Mouse (Mus musculus) yolk sac, embryonic 10.5 days (tissue): Measurements from ENCODE around the gene Gm9918.
"Not testable (repeated sequence)": the region's sequence is repeated elsewhere in the genome, so short reads cannot be mapped to it uniquely, and the experiment has no call there.

Source experiments
- DNase-seq: peaks from one replicate; pipeline ENCODE4 v3.0.0-alpha.2; 2017; ENCODE audit warnings: low spot score

The Gm9918 gene

DNA sequence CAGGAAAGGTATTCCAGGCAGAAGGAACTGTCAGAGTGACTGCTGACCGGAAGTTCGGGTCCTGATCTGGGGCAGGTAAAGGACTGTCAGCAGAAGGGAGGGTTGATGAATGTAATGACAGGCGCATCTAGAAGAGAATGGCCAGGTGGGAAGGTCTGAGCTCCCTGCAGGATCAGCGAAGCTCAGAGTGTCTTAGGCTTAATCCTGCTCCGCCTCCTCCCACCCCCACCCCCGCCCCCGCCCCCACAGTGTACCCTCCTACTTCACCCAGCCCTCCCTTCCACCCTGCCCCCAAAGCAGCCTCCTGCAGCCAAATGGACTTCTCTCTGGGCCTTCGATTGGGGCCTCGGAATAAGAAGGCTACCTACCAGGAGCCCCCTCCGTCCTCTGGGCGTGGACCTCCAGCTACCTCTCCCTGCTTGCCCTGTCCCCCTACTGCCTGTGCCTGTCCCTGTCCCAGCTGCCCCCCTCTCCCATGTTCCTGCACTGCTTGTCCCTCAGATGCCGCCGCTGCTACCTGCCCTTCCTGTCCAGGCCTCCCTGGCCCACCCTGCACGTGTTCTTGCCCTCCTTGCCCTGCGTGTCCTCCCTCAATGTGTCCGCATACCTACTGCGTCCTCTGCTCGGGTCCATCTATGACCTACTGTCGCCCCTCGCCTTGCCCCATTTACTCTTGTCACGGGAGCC is at the start of gene Gm9918:
Gm9918 (plus strand) TSS at position 290 of the 687 bp plus-strand sequence.
- DNase-seq, result no peak

DNA sequence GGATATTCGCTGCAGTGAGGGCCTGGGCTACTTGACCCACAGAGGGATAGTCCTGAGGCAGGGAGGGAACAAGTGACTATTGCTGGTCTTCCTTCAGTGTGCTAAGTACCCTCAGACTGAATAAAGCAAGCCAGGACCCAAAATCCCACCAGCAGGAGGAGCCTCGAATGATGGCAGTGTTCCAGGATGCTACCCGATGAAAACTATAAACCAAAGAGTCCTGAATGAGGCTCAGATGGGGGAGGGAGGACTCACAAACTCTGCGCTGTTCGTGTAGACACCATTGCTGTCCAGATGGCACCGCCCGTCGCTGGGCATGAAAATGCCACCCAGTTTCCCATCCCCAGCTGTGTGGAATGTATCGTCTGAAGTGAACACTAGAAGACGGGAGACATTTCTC is 48.0 kb upstream of the Gm9918 start:
- DNase-seq, result no peak

DNA sequence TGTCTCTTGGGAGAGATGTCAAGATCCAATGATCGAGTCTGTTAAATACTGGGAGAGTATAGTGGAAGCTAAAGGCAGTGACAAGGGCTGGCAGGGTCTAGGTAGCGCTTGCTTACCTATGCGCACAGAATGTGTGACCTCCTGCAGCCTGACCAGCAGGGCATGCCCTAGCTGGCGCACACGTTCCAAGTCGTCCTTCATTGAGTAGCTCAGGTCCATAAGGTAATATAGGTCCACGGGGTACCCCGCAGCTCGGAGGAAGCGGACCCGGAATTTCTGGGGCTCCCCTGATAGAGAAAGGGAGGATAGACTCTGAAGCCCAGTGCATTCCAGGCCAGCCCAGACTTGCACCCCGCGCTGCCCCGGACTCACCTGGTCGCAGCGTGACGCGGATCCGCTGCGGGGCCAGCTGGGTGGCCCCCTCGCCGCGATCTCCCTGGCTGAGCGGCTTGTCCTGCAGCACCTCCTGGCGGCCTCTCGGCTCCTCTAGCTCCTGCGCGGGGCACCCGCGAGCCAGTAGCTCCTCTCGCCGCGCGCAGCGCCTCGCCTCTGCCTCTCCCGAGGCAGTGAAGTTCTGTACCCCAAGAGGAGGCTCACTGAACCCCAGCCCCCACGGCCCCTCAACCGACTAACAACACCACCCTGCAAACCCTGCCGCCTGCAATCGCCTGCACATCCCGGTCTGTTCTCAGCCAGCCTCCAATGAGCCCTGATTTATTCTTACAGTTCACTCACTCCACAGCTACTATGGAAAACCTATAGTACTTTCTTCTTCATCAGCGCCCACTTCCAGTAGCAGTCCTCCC is 46.0 kb upstream of the Gm9918 start:
- DNase-seq, result peak; percentile 62

DNA sequence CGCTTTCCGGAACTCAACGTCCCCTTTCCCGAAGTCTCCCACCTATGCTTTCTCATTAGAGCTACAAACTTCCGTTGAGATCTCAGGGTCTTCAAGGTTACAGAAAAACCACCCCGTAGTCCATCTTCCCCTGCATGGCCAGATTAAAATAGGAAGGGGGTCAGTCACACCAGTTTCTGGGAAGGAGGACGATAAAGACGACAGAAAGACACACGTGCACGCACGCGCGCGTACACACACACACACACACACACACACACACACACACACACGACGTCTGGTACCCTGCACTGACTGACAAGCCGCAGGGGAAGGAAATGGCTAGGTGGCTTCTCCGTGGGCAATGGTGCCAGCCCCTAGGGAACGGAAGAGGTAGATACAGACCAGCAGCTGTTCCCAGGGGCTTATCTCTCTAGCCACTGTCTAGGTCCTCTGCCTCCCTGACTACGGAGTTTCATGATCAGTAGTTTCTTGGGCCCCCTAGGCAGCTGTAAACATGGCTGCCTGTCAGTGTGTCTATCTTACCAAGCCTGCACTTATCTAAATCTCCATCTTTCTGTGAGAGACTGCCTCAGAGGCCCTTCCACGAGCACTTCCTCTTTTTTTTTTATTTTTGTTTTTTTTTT is 45.3 kb upstream of the Gm9918 start:
- no peak for DNase-seq

DNA sequence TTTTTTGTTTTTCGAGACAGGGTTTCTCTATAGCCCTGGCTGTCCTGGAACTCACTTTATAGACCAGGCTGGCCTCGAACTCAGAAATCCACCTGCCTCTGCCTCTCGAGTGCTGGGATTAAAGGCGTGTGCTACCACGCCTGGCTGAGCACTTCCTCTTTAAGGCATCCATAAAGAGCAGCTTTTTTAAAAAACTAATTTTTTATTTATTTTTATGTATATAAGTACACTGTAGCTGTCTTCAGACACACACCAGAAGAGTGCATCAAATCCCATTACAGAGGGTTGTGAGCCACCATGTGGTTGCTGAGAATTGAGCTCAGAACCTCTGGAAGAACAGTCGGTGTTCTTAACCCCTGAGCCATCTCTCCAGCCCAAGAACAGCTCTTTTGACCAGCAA is 44.7 kb upstream of the Gm9918 start:
- DNase-seq, result not testable (repeated sequence)

DNA sequence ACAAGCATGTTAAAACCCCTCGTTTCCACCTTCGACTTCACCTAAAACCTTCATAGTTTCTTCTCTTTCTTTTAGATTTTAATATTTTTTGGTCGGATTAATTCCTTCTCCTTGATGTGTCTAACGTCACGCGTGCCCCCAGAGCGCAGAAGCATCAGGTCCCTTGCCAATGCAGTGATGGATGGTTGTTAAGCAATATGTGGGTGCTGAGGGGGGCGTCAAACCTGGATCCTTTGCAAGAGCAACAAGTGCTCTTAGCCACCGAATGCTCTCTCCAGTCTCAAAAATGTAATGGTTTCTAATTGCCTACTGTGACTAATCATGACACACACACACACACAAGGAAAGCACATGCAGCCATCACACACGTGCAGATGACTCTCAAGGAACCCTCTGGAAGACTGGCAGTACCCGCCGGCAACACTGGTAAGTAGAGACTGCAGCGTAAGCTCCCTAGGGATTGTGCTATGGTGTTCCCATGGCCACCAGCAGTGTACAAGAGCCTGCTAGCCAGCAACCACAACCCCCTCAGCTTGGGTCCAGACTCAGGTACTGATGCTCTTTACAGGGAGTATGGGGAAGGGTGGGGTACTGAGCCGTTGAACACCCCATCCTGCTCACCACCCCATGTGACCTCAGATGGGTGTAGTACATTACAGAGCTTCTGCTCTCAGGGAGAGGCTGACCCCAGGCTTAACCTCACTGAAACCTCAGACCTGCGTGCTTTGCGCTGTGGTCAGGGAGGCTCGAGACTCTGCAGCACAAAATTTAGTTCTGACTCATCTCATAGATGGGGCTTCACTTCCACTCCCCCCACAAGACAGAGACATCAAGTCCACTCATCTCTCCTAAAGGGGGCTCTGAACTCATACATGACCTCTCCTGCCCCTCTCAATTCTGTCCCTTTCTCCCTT is 39.7 kb upstream of the Gm9918 start:
- no peak for DNase-seq

DNA sequence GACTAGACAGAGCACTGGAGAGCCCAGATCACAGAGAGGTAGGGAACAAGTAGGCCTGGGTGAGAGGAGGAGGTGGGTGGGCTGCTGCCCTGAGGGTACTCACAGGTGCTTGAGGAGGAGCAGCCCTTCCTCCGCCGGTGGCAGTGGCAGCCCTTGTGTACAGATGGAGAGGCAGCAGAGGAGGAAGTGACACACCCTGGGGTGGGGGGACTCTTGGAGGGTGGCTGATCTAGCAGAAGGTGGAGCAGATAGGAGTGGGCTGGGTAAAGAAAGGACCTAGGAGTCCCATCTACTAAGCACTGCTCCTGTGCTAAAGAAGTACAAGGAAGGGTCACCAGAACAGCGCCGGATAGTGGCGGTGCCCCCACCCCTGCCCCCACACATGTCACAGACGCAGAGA is 38.6 kb upstream of the Gm9918 start, which contains the start of gene Itgb7:
Itgb7 (minus strand) TSS at position 197 of the 400 bp plus-strand sequence.
- DNase-seq, result no peak

DNA sequence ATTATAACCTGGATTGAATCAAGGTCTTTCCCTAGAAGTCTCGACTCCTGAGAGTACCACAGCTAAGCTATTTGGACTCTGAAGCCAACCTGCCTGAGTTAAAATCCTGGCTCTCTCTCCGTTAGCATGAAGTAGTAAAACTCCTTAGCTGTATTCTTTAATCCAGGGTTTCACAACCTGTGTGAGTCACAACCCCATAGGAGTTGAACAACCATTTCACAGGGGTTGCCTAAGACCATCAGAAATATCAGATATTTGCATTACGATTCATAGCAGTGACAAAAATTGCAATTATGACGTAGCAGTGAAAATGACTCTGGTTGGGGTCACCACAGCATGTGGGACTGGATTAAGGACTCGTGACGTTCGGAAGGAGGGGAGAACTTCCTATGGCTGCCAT is 37.6 kb upstream of the Gm9918 start:
- DNase-seq, result no peak

DNA sequence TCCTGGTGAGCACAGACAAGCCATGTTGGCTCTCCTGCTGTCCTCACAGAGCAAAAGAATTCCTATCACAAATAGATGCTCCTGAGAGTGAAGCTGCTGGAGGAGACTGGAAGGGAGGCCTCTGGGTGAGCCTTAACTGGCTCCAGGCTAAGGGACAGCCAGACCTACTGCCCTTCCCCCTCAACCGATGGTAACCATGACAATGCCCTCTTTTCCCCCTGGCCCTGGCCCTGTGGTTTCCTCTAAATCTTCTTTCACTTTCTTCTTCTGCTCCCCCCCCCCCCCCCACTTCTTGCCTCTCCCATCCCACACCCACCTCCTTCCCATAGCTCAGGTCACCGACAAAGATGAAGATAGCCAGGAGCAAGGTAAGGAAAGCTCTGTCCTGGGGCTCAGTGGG is 36.5 kb upstream of the Gm9918 start:
- DNase-seq, result no peak

DNA sequence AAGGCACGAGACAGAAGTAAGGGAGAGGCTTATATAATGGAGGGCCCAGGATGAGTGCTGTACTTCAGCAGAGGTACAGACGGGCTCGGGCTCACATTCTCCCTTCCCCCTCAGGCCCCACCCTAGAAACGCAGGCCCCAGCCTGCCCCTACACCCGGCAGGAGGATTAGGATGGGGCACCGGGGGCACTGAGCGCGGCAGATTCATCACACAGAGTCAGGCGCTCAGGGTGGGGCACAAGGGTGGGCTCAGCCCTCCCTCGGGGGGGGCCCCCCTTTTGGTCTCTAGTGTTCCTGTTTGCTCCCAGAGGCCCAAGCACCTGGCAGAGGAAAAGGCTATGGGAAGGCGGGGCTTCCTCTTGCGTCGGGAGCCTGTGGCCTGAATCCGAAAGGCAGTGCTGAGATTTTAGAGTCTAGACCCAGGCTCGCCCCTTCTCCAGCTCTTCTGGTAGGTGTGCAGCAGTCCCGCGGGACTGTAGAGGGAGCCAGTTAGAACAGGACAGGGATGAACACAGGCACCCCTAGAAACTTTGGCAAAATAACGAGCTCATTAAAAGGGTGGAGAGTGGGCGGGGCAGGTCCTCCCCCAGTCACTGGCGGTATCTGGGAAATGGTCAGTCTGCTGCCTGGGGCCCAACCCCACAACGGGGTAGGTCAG is 34.9 kb upstream of the Gm9918 start:
- no peak for DNase-seq

DNA sequence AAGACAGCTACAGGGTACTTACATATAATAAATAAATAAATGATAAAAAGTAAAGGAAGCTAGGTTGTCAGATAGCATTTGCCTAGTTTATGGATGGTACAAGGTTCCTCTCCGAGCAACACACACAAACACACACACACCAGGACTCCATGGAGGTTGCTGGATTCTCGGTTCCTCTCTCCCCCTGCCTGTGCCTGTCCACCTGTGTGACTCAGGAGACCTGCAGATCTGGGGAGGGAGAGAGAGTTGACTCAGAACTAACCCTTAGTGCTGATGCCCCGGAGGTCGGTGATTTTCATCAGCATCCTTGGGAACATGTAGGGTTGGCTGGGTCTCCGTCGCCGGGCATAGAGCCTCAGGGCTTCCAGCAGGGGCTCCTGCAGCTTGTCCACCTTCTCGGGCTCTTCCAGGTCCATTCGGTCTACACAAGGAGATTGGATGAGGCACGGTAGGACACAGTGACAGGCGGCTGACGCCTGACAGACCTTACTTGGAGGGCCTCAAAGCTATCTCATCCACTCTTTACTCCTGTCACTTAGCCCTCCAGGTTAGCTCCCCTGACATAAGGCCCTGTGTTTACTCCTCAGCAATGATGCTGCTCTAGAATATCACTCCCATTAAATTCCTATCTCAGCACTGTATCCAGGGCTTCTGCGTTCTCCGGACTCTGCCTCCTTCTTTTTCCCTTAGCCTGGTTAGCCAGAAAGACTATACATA is 31.7 kb upstream of the Gm9918 start:
- no peak for DNase-seq

DNA sequence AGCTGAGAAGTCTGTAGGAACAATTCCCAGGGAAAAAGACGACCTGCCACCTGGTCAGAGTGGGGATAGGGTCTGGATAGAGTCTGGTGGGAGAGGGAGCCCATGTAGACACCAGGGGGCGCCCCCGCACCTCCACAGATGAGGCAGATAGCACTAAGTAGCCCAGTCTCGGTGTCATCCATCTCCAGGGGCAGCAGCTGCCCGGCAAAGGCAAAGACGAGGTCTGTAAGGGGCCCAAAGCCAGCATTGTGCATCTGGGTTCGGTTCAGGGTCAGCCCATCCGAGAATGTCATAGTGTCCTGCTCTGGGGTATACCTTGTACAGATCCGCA is 31.1 kb upstream of the Gm9918 start:
- peak; percentile 71 for DNase-seq

DNA sequence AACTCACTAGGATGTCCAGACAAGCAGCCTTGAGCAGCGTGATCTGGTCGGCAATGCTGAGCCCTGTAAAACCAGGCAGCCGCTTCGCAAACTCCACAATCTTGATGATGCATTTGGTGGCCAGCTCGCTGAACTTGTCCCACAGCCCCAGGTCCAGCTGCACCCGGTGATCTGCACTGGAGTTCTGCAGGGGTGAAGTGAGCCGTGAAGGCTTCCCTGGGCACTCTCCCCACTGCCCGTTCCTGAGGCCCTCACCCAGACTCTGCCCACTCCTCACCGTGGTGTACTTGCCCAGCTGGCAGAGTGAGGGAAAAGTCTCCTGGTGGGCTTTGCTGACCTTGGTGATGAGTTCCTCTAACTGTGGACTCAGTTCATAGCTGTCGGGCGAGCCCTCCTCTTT is 30.5 kb upstream of the Gm9918 start:
- DNase-seq, result no peak

DNA sequence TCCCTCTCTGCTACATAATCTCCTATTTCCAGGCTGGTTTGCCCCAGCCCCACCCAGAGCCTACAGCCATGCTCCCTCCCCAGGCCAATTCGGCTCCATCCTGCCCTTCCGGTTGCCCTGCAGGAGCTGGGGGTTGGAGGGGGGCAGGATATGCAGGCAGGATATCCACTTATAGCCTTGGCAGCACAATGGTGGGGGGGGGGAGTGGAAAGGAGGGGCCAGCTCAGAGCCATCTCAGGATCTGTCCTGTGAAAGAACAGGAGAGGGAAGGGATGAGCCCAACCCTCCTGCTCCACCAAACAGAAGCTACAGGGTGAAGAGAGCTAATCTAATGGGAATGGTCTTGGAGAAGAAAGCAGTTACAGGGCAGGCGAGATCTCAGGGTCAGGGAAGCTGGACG is 29.8 kb upstream of the Gm9918 start:
- no peak for DNase-seq

DNA sequence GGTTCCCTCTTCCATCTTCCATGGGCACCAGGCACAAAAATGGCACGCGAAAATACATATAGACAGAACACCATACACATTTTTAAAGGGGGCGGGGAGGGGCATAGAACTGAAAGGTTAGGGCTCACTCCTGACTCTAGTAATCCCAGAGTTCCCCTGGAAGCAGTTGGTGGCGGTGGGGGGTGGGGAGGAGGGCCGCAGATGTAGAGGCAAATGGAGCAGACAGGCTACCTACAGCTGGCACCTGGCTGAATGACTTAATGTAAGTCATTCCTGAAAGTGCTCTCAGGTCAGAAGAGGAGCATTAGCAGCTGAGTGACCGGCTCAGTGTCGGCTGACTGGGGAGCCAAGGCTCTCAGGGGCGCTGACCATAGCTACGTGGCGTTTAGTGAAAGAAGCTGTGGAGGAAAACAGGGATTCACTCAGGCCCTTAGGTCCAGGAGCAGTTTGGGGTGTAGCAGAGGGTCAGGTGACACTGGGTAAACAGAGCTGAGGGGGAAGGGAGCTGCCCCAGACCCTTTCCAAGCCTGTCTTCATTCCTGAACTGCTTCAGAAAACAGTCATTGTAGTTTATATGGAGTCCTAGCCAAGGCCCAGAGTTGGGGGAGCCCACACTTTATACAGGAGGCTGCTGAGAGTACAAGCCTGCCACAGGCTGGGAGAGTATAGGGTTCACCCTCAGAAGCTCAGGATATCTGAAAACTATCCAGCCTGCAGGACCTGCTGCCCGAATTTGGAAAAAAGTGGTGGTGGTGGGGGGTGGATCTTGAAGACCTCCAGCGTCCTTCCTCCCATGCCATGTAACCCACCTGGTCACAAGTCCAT is 27.7 kb upstream of the Gm9918 start:
- DNase-seq, result no peak

DNA sequence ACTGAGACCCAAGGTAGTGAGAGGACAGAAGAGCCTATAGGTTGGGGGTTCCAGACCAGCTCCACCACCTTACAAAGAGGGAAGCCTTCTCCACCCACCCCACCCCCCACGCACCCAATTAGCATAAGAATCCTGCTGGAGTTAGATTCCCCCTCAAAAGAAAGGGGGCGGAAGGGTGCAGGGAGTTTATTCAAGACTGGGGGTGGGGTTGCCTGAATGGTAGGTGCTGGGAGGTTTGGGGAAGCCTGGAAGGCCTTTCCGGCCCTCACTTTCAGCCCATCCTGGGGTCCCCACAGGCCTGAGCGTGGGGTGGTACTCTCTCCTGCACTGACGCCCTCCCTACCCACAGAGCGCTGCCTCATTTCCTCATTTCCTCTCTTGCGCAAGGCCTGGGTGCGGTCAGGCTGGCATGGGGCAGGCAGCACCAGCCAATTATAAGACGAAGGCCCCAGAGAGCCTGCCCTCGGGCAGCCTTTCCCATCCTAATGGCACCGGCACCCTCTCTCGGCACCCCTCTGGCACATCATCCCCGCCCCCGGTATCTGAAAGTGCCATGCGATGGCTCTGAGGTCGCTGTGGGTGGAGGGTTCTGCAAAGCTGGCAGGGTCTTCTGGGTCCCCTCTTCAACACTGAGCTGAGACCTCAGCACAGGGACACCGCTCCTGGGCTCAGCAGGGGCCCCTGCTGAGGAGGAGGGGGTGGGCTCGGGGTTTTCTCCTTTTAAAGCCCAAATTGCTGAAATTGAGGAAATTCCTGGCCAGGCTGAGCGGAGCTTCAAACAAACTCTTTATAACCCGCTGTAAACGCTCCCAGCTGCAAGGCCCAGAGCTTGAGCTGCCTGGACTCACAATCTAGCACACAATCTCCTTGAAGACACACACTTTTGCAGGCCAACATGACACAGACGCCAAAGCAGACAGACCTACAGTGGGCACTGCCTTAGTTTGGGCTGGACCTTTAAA is 26.9 kb upstream of the Gm9918 start:
- DNase-seq, result no peak

DNA sequence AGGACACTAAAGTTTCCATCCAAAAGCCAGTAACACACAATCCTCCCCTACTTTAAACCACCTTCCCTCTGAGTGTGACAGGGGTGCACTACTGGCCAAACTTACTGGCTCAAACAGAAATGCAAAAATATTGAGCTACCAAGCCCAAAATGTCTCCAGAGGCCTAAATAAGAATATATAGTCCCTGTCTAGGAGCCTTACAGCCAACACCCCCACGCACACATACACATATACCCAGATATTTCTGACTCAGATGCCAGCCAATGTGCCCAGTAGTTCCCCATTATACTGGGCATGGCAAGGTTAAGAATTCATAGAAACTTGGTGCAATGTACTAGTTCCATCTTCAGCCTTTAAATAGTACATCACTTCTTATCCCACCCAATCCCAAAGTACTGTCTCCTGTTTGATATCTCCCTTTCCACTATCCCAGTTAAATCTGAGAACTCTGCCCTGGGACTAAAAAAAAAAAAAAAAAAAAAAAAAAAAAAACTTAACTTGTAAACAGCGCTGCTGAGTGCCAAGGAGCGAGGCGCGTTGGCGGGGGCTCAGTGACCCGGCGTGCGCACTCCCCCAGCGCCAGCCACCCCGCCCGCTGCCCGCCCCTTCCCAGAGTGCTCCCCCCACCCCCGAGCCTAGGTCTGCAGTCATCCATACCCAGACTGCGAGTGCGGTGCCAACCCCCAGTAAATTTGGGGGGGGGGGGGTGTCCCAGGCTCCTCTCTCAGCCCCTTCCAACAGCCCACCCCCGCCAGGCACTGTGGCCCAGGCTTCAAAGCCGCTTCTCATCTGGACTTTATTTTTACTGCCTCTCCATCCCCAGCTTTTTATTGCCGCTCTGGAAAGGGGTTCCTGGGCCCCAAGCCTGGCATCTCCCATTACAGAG is 25.8 kb upstream of the Gm9918 start:
- DNase-seq, result no peak

DNA sequence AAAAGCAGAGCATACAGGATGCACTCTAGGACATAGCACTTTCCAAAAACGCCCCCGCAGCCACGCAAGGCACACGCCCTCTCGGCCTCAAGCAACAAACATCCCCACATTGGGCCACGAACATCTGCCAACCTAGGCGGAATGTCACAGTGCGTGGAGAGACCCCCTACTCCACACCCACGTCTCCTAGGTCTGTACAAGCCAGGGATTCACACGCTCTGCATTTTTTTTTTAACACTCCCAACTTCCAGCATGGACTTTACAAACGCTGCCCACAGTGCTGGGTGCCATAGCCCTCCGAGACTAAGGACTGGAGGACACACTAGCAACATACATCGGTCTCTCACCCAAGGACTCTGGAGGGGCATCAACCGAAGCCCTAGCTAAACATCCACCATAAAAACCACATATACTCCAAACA is 24.9 kb upstream of the Gm9918 start:
- no peak for DNase-seq
